Mouse (Mus musculus): Measurements from ENCODE around the gene AU021092.

DNA sequence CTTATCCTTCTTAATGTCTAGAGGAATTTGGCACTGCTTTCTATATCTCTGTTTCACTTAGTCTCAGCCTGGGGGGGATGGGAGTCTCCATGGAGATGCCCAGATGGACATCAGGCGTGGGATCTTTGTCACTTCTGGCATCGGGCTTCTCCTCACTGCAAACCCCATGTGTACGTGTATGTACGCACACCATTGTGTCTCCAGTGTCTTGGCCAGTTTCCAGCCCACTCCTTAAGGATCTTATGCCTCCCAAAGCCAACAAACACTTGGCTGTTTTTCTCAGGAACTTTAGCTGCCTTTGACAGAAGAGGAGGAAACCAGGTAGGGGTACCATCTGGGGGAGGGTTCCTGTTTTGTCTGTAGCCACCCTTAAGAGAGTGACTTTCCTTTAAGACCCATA is 696 bp downstream of the AU021092 start:
- TF ChIP-seq CTCF (conservative IDR thresholded peaks at IDR 0.05; ENCODE audit: low read length) (no peak), POU5F1 (IDR thresholded peaks at IDR 0.05; ENCODE audit: borderline replicate concordance, low read length) (no peak), NANOG (IDR thresholded peaks at IDR 0.05; ENCODE audit: borderline replicate concordance, low read length) (no peak)
